Mouse (Mus musculus) intestine, embryonic 14.5 days (tissue): ENCODE measurements around the gene Gm12185. TPM values are rescaled to one million over a fixed set of nuclear protein-coding genes. Genes with fewer than 3 reads are reported as not detected.

Experiments used
- ATAC-seq: fragments of 200-750 bp; cut with Nextera tagmentation; replicated peaks from 2 replicates; pipeline ENCODE4 v1.8.0; 2017; ENCODE audit warnings: low read depth, moderate number of reproducible peaks, moderate TSS enrichment, moderate library complexity; ENCODE audit not compliant: low FRiP score, low TSS enrichment
- DNase-seq: peaks from one replicate; pipeline ENCODE4 v3.0.0-alpha.2; 2018; ENCODE audit warnings: low spot score
- H3K27ac ChIP-seq: fragments of 300-500 bp; sonication (generic); 2 replicates; pipeline ENCODE4 v1.5.1; 2014; ENCODE audit warnings: low read depth, mild to moderate bottlenecking, control low read depth
- H3K27me3 ChIP-seq: fragments of 300-500 bp; sonication (generic); replicated peaks from 2 replicates; pipeline ENCODE4 v1.6.1; 2014; ENCODE audit warnings: low read length, control low read depth; ENCODE audit not compliant: control insufficient read depth, insufficient read depth
- H3K36me3 ChIP-seq: fragments of 300-500 bp; sonication (generic); 2 replicates; pipeline ENCODE4 v1.6.1; 2014; ENCODE audit warnings: low read length, control low read depth; ENCODE audit not compliant: control insufficient read depth, insufficient read depth
- H3K4me1 ChIP-seq: fragments of 300-500 bp; sonication (generic); replicated peaks from 2 replicates; pipeline ENCODE4 v1.6.1; 2014; ENCODE audit warnings: low read length, control low read depth, mixed read lengths; ENCODE audit not compliant: control insufficient read depth, insufficient read depth
- H3K4me2 ChIP-seq: fragments of 300-500 bp; sonication (generic); 2 replicates; pipeline ENCODE4 v1.6.1; 2014; ENCODE audit warnings: low read length
- H3K4me3 ChIP-seq: fragments of 300-500 bp; sonication (generic); 2 replicates; pipeline ENCODE4 v1.5.1; 2014; ENCODE audit warnings: low read depth, low read length, control low read depth, mixed read lengths
- H3K9ac ChIP-seq: fragments of 300-500 bp; sonication (generic); 2 replicates; pipeline ENCODE4 v1.6.1; 2014; ENCODE audit warnings: mild to moderate bottlenecking, low read length
- H3K9me3 ChIP-seq: fragments of 300-500 bp; sonication (generic); 2 replicates; pipeline ENCODE4 v1.6.1; 2016; ENCODE audit warnings: low read length, control low read depth; ENCODE audit not compliant: control insufficient read depth
- WGBS: fragments of 180-500 bp; shearing (Covaris S2); extraction: QIAGEN DNeasy Blood & Tissue Kit; methylation state at CpG from one replicate; pipeline ENCODE4 v1.1.7; 2014; 5-methylcytosine and 5-hydroxymethylcytosine counted together
- polyA plus RNA-seq: library from polyadenylated mRNA; unstranded; fragments of >200 nt; fragmentation: Nextera tagmentation; extraction: Ambion mirVana; gene quantifications from 2 replicates; pipeline ENCODE4 v1.2.1, GENCODE M21; 2014

The Gm12185 gene
- polyA plus RNA-seq, 1 experiment from 2014 or later = 0.07 TPM

DNA sequence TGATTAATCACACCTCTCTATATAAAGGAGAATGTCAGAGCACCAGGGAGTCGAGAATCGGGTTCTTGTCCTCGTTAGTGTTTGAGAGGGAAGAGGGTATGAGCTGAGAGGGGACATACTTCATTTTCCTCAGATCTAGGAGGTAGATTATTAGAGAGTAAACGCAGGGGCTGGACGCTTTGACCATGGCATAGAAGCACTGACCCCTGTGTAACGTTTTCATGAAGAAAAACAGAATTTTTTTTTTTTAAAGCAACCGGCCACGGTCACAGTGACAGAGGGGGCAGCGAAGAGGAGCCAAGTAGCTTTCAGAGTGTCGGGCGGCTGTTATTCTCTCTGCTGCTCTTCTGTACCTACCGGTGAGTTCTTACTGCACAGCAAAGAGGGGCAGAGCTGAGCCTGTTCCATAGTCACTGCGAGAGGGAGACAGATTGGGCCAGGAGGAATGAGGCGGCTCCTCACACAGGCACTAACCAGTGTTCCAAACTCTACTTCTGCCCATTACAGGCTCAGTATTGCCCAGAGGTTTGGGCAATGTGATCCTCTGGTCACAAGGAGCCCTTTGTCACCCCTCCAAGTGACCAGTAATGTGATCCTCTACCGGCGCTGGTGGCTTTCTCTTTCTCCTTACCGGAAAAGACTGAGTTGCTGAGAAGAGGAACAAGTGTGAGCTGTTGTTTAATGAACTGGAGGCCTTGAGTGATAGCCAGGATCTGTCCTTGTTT, 120.0 kb downstream of the Gm12185 start:
- ATAC-seq (no peak), DNase-seq (no peak)
- peak overlapping the region; percentile 66 for H3K9ac ChIP-seq
- H3K4me3 ChIP-seq = peak overlapping the region; percentile 49
- H3K27me3 ChIP-seq = no peaks in the 10 kb centered on the region
- H3K36me3 ChIP-seq = no peaks in the 10 kb centered on the region
- no peaks in the 10 kb centered on the region for H3K9me3 ChIP-seq
- peak overlapping the region; percentile 82 for H3K27ac ChIP-seq
- WGBS = 13% methylated on average over 17 of the region's 17 CpGs
- peaks cover 31% of the 10 kb centered on the region for H3K4me1 ChIP-seq
- peak overlapping the region; percentile 73 for H3K4me2 ChIP-seq

GRCm38 (mm10) chr11:48871201-48871772, 120.7 kb downstream of the Gm12185 start, which contains the start of gene Irgm1:
Gene Irgm1 (minus strand): TSS chr11:48871683.
- Histone ChIP-seq H3K27me3 (no peaks in the 10 kb centered on the region), H3K4me3 (peak within 1 kb of the TSS; percentile 49), H3K36me3 (peaks cover 4% of the 10 kb centered on the region; the same call in 1 of the 2 replicates), H3K27ac (peak within 1 kb of the TSS; percentile 82), H3K9me3 (no peaks in the 10 kb centered on the region), H3K4me2 (peak within 1 kb of the TSS; percentile 73), H3K9ac (peak within 1 kb of the TSS; percentile 66), H3K4me1 (peaks cover 31% of the 10 kb centered on the region)
- ATAC-seq (peak; percentile 20; the same call in 1 of the 2 replicates), DNase-seq (peak; percentile 87)
- WGBS = under 1% methylated on average over 19 of the region's 19 CpGs

GRCm38 (mm10) chr11:48870781-48871180, 121.2 kb downstream of the Gm12185 start:
- H3K4me1 ChIP-seq = peaks cover 31% of the 10 kb centered on the region
- WGBS = 24% methylated on average over 7 of the region's 7 CpGs
- no peaks in the 10 kb centered on the region for H3K27me3 ChIP-seq
- no peak for ATAC-seq
- no peaks in the 10 kb centered on the region for H3K9me3 ChIP-seq
- no peak for DNase-seq
- peak overlapping the region; percentile 49 for H3K4me3 ChIP-seq
- peak overlapping the region; percentile 66 for H3K9ac ChIP-seq
- peak overlapping the region; percentile 82 for H3K27ac ChIP-seq
- peak overlapping the region; percentile 73 for H3K4me2 ChIP-seq
- peaks cover 9% of the 10 kb centered on the region; the same call in 1 of the 2 replicates for H3K36me3 ChIP-seq

DNA sequence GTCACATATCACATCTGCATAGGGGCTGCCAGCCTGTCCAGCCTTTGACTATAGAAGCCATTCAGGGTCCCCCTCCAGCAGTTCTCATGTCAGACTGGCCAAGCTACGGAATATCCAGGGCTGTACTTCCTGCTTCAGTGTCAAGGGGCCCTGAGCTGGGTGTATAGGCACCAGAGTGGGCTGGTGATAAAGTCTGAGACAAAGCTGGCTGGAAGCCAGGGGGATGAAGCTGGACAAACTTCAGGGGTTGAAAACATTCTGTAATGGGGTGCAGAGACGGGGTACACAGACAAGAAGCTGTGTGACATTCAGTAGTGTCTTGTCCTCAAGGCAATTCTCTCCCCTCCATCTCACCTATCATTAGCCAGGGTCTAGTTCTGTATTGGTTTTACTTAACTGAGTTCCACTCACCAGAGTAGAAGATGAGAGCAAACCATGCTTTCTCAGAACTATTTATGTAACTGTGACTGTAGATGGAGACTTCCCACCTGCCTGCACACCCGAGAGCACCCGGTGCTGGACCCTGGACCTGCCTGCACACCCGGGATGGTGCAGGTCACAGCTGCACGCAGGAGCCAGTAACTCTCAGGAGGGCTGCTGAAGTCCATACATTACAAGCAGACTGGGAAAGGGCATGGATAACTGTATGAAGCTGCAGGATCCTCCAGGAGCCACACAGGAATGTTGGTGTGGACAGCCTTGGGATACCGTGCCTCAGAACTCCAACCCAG, 122.5 kb downstream of the Gm12185 start:
- H3K27me3 ChIP-seq = no peaks in the 10 kb centered on the region
- 42% methylated on average over 7 of the region's 7 CpGs for WGBS
- peak overlapping the region; percentile 27; the same call in 1 of the 2 replicates for H3K9ac ChIP-seq
- peaks cover 31% of the 10 kb centered on the region for H3K4me1 ChIP-seq
- H3K9me3 ChIP-seq = no peaks in the 10 kb centered on the region
- H3K36me3 ChIP-seq = peaks cover 16% of the 10 kb centered on the region; the same call in 1 of the 2 replicates
- ATAC-seq (no peak; the same call in 1 of the 2 replicates), DNase-seq (no peak)
- H3K27ac ChIP-seq = peak overlapping the region; percentile 54; the same call in 1 of the 2 replicates
- peak overlapping the region; percentile 73 for H3K4me2 ChIP-seq
- H3K4me3 ChIP-seq = peak overlapping the region; percentile 49

DNA sequence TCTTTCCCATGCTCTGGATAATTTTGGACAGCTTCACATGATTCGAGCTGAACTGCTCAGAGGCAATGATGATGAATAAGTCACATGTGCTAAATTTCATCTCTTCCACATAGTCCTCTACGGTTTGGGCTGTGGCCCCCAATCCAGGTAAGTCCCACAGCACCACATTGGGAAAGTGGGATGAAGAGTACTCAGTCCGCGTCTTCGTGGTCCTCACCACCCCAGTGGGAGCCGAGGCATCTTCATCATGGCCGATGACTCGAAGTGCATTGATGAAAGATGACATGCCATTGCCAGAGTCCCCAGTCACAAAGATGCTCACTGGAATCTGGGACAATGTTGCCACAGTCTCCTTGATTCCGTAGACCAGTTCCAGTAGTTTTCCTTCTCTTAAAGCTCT, 125.5 kb downstream of the Gm12185 start:
- Histone ChIP-seq H3K27me3 (no peaks in the 10 kb centered on the region), H3K27ac (no peak overlapping the region), H3K4me1 (peaks cover 17% of the 10 kb centered on the region), H3K9ac (no peak overlapping the region), H3K4me3 (no peak overlapping the region), H3K4me2 (no peak overlapping the region), H3K9me3 (no peaks in the 10 kb centered on the region), H3K36me3 (peaks cover 16% of the 10 kb centered on the region; the same call in 1 of the 2 replicates)
- DNase-seq (no peak), ATAC-seq (no peak)
- WGBS = 95% methylated on average over 9 of the region's 9 CpGs

GRCm38 (mm10) chr11:48863808-48864207, 128.2 kb downstream of the Gm12185 start:
- H3K27me3 ChIP-seq = no peaks in the 10 kb centered on the region
- WGBS = 87% methylated on average over 3 of the region's 3 CpGs
- no peak overlapping the region for H3K9ac ChIP-seq
- no peak overlapping the region for H3K27ac ChIP-seq
- ATAC-seq (no peak), DNase-seq (no peak)
- H3K4me1 ChIP-seq = peaks cover 3% of the 10 kb centered on the region; the same call in 1 of the 2 replicates
- H3K4me2 ChIP-seq = no peak overlapping the region
- peaks cover 16% of the 10 kb centered on the region; the same call in 1 of the 2 replicates for H3K36me3 ChIP-seq
- H3K4me3 ChIP-seq = no peak overlapping the region
- H3K9me3 ChIP-seq = no peaks in the 10 kb centered on the region

DNA sequence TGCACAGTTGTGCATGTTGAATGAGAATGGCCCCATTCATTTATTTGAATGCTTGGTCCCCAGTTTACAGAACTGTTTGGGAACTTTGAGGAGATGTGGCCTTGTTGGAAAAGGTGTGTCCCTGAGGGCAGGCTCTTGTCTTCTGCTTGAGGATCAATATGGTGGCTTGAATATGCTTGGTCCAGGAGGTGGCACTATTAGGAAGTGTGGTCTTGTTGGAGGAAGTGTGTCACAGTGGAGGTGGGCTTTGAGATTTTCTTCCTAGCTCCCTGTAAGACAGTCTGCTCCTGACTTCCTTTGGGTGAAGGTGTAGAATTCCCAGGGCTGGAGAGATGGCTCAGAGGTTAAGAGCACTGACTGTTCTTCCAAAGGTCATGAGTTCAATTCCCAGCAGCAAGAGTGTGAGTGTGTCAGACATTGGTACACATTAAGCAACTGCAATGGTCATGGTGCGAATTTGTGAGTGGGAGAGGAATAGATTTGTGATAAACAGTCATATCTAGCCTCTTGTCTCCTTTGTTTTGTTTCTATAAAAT, 129.2 kb downstream of the Gm12185 start:
- Histone ChIP-seq H3K27me3 (no peaks in the 10 kb centered on the region), H3K9me3 (no peaks in the 10 kb centered on the region), H3K4me3 (no peak overlapping the region), H3K4me2 (no peak overlapping the region), H3K36me3 (peaks cover 16% of the 10 kb centered on the region; the same call in 1 of the 2 replicates), H3K27ac (no peak overlapping the region), H3K9ac (no peak overlapping the region), H3K4me1 (no peaks in the 10 kb centered on the region)
- 84% methylated on average over 1 of the region's 1 CpGs for WGBS
- ATAC-seq = no peak
- no peak for DNase-seq

DNA sequence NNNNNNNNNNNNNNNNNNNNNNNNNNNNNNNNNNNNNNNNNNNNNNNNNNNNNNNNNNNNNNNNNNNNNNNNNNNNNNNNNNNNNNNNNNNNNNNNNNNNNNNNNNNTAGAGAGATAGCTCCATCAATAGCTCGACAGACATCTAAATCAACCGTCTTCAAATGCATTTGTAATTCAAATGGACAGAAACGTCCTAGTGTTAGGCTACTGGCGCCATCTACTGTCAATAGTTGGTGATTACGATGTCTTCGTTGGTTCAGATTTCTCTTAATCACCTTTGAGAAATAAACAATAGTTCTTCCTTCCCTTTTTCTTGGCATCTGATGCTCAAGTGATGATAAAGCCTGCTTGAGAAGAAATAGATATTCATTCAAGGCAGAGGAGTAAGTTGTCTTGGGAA, 133.0 kb downstream of the Gm12185 start:
- no peak for ATAC-seq
- H3K9me3 ChIP-seq = no peaks in the 10 kb centered on the region
- no peak overlapping the region for H3K27ac ChIP-seq
- WGBS = under 1% methylated on average over 6 of the region's 6 CpGs
- no peak overlapping the region for H3K4me3 ChIP-seq
- H3K27me3 ChIP-seq = no peaks in the 10 kb centered on the region
- H3K9ac ChIP-seq = no peak overlapping the region
- H3K36me3 ChIP-seq = no peaks in the 10 kb centered on the region
- H3K4me1 ChIP-seq = peaks cover 11% of the 10 kb centered on the region; the same call in 1 of the 2 replicates
- DNase-seq = no peak
- H3K4me2 ChIP-seq = peak overlapping the region; percentile 67
